Mouse (Mus musculus): ENCODE data around the gene Hyls1.

The Hyls1 gene

GRCm38 (mm10) chr9:35541024-35541423 is 29.2 kb downstream of the Hyls1 start:
- H3K9me3 ChIP-seq (ENCODE audit: low read length) = no peaks in the 10 kb centered on the region
- H3K36me3 ChIP-seq (ENCODE audit: insufficient read depth, low read length) = no peaks in the 10 kb centered on the region
- H3K4me1 ChIP-seq (replicated peaks; ENCODE audit: low read depth, low read length) = no peaks in the 10 kb centered on the region
- peaks cover 5% of the 10 kb centered on the region for H3K27me3 ChIP-seq (ENCODE audit: insufficient read depth, low read length)
- TF ChIP-seq CTCF (conservative IDR thresholded peaks at IDR 0.05; ENCODE audit: low read length) = no peak
- TF ChIP-seq NANOG (IDR thresholded peaks at IDR 0.05; ENCODE audit: borderline replicate concordance, low read length) = no peak
- no peak for TF ChIP-seq POU5F1 (IDR thresholded peaks at IDR 0.05; ENCODE audit: borderline replicate concordance, low read length)
- no peak overlapping the region for H3K4me3 ChIP-seq (replicated peaks; ENCODE audit: low read length)

DNA sequence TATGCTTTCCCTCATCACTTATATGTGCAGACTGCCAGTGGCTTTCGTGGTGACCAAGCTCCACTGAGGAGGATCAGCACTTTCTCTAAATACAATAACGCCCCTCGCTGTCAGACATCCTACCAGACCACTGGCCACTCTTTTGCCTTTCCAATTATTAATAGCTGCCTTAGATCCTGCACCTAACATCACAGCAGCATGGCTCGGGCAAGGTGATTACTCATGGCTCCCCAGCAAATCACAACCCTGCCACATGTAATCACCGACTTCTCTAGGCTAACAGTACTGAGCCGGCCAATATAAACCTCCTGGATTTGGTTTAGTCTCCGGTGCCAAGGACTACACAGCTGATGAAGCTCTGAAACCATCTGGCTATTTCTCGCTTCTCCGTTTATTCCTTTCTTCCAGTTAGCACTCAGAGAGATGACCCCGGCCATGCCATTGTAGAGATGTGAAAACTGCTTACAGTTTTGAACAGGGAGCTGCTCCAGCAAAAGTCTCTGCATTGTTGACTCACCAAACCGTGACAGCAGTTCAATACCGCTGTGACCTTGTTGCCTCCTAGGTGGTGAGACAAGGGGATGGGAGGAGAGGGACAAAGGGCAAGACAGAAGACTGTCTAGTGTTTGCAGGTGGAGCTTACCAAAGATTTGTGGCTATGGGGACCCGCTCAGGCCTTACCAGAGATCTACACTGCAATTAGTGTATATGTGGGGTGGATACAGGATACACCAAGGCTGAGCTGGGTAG is 31.0 kb downstream of the Hyls1 start:
- no peaks in the 10 kb centered on the region for H3K36me3 ChIP-seq (ENCODE audit: insufficient read depth, low read length)
- no peak for TF ChIP-seq NANOG (IDR thresholded peaks at IDR 0.05; ENCODE audit: borderline replicate concordance, low read length)
- H3K4me3 ChIP-seq (replicated peaks; ENCODE audit: low read length) = no peak overlapping the region
- H3K9me3 ChIP-seq (ENCODE audit: low read length) = no peaks in the 10 kb centered on the region
- H3K4me1 ChIP-seq (replicated peaks; ENCODE audit: low read depth, low read length) = 0 out of 2 replicates have a peak, but pooled peaks cover 2% of the 10 kb centered on the region
- H3K27me3 ChIP-seq (ENCODE audit: insufficient read depth, low read length) = peaks cover 5% of the 10 kb centered on the region

DNA sequence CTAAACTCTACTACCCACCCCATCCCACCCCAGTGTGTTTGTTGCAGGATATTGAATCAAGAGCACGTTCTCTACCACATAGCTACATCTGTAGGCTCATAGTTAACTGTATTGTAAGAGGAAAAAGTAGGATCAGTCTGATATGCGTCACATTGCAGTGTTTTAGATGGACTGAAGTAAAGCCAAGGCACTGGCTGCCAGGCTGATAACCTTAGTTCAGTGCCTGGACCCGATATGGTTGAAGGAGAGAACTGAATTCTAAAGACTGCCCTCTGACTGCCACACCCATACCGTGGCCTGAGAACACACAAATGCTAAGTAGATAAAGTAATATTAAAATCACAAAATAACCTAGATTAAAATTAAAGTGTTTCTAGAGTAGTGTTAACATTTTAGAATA is 34.3 kb downstream of the Hyls1 start:
- H3K36me3 ChIP-seq (ENCODE audit: insufficient read depth, low read length) = no peaks in the 10 kb centered on the region
- TF ChIP-seq CTCF (conservative IDR thresholded peaks at IDR 0.05; ENCODE audit: low read length) = no peak
- no peak for TF ChIP-seq NANOG (IDR thresholded peaks at IDR 0.05; ENCODE audit: borderline replicate concordance, low read length)
- TF ChIP-seq POU5F1 (IDR thresholded peaks at IDR 0.05; ENCODE audit: borderline replicate concordance, low read length) = no peak
- no peaks in the 10 kb centered on the region for H3K9me3 ChIP-seq (ENCODE audit: low read length)
- H3K4me3 ChIP-seq (replicated peaks; ENCODE audit: low read length) = no peak overlapping the region
- H3K27me3 ChIP-seq (ENCODE audit: insufficient read depth, low read length) = no peaks in the 10 kb centered on the region
- 0 out of 2 replicates have a peak, but pooled peaks cover 2% of the 10 kb centered on the region for H3K4me1 ChIP-seq (replicated peaks; ENCODE audit: low read depth, low read length)

- Histone ChIP-seq H3K4me3 (replicated peaks; ENCODE audit: low read length) (no peak overlapping the region), H3K27me3 (ENCODE audit: insufficient read depth, low read length) (no peaks in the 10 kb centered on the region), H3K4me1 (replicated peaks; ENCODE audit: low read depth, low read length) (0 out of 2 replicates have a peak, but pooled peaks cover 2% of the 10 kb centered on the region), H3K9me3 (ENCODE audit: low read length) (no peaks in the 10 kb centered on the region), H3K36me3 (ENCODE audit: insufficient read depth, low read length) (no peaks in the 10 kb centered on the region)
- peak; percentile 85 for TF ChIP-seq CTCF (conservative IDR thresholded peaks at IDR 0.05; ENCODE audit: low read length)
- no peak for TF ChIP-seq POU5F1 (IDR thresholded peaks at IDR 0.05; ENCODE audit: borderline replicate concordance, low read length)
Observed at GRCm38 (mm10) chr9:35535110-35535509, 35.1 kb downstream of the Hyls1 start.

- TF ChIP-seq POU5F1 (IDR thresholded peaks at IDR 0.05; ENCODE audit: borderline replicate concordance, low read length) (no peak), NANOG (IDR thresholded peaks at IDR 0.05; ENCODE audit: borderline replicate concordance, low read length) (no peak)
- no peaks in the 10 kb centered on the region for H3K27me3 ChIP-seq (ENCODE audit: insufficient read depth, low read length)
Observed at GRCm38 (mm10) chr9:35533266-35533665, 36.9 kb downstream of the Hyls1 start.

GRCm38 (mm10) chr9:35529796-35530195 is 40.4 kb downstream of the Hyls1 start:
- Histone ChIP-seq H3K4me3 (replicated peaks; ENCODE audit: low read length) (no peak overlapping the region), H3K9me3 (ENCODE audit: low read length) (no peaks in the 10 kb centered on the region), H3K4me1 (replicated peaks; ENCODE audit: low read depth, low read length) (no peaks in the 10 kb centered on the region), H3K36me3 (ENCODE audit: insufficient read depth, low read length) (no peaks in the 10 kb centered on the region), H3K27me3 (ENCODE audit: insufficient read depth, low read length) (no peaks in the 10 kb centered on the region)
- no peak for TF ChIP-seq CTCF (conservative IDR thresholded peaks at IDR 0.05; ENCODE audit: low read length)
- no peak for TF ChIP-seq POU5F1 (IDR thresholded peaks at IDR 0.05; ENCODE audit: borderline replicate concordance, low read length)
- TF ChIP-seq NANOG (IDR thresholded peaks at IDR 0.05; ENCODE audit: borderline replicate concordance, low read length) = no peak

More at GRCm38 (mm10) chr9:35533266-35533665, 36.9 kb downstream of the Hyls1 start:
- H3K4me3 ChIP-seq (replicated peaks; ENCODE audit: low read length) = no peak overlapping the region
- no peaks in the 10 kb centered on the region for H3K36me3 ChIP-seq (ENCODE audit: insufficient read depth, low read length)
- 0 out of 2 replicates have a peak, but pooled peaks cover 2% of the 10 kb centered on the region for H3K4me1 ChIP-seq (replicated peaks; ENCODE audit: low read depth, low read length)
- H3K9me3 ChIP-seq (ENCODE audit: low read length) = no peaks in the 10 kb centered on the region

DNA sequence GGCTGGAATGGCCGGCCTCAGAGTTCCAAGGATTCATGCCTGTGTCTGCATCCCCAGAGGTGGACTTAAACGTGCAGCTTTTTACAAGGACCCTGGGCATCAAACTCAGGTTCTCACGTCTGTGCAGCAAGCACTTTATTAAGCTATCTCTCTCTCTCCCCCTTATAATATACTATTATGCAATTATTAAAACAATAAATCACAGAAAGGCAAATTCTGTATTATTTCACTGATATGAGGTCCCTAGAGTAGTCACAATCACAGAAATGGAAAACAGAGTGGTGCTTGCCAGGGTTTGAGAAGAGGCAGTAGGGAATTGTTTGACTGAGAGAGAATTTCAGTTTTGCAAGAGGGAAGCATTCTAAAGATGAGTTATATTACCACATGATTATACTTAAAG is 41.1 kb downstream of the Hyls1 start:
- Histone ChIP-seq H3K4me3 (replicated peaks; ENCODE audit: low read length) (no peak overlapping the region), H3K36me3 (ENCODE audit: insufficient read depth, low read length) (no peaks in the 10 kb centered on the region), H3K9me3 (ENCODE audit: low read length) (no peaks in the 10 kb centered on the region), H3K27me3 (ENCODE audit: insufficient read depth, low read length) (no peaks in the 10 kb centered on the region), H3K4me1 (replicated peaks; ENCODE audit: low read depth, low read length) (peaks cover 2% of the 10 kb centered on the region; the same call in 1 of the 2 replicates)
- no peak for TF ChIP-seq CTCF (conservative IDR thresholded peaks at IDR 0.05; ENCODE audit: low read length)

- TF ChIP-seq POU5F1 (IDR thresholded peaks at IDR 0.05; ENCODE audit: borderline replicate concordance, low read length) (no peak), CTCF (conservative IDR thresholded peaks at IDR 0.05; ENCODE audit: low read length) (peak; percentile 48)
Observed at GRCm38 (mm10) chr9:35523941-35524411, 46.2 kb downstream of the Hyls1 start.

GRCm38 (mm10) chr9:35523541-35523940 is 46.7 kb downstream of the Hyls1 start:
- H3K4me3 ChIP-seq (replicated peaks; ENCODE audit: low read length) = 0 out of 2 replicates have a peak overlapping the region, but pooled peaks have one; percentile 7
- TF ChIP-seq POU5F1 (IDR thresholded peaks at IDR 0.05; ENCODE audit: borderline replicate concordance, low read length) (no peak), NANOG (IDR thresholded peaks at IDR 0.05; ENCODE audit: borderline replicate concordance, low read length) (no peak), CTCF (conservative IDR thresholded peaks at IDR 0.05; ENCODE audit: low read length) (no peak)
- peaks cover 4% of the 10 kb centered on the region; the same call in 1 of the 2 replicates for H3K27me3 ChIP-seq (ENCODE audit: insufficient read depth, low read length)
- no peaks in the 10 kb centered on the region for H3K9me3 ChIP-seq (ENCODE audit: low read length)
- H3K36me3 ChIP-seq (ENCODE audit: insufficient read depth, low read length) = no peaks in the 10 kb centered on the region
- peaks cover 13% of the 10 kb centered on the region for H3K4me1 ChIP-seq (replicated peaks; ENCODE audit: low read depth, low read length)

More at GRCm38 (mm10) chr9:35523941-35524411, 46.2 kb downstream of the Hyls1 start:
- Histone ChIP-seq H3K9me3 (ENCODE audit: low read length) (no peaks in the 10 kb centered on the region), H3K27me3 (ENCODE audit: insufficient read depth, low read length) (peaks cover 4% of the 10 kb centered on the region; the same call in 1 of the 2 replicates), H3K4me3 (replicated peaks; ENCODE audit: low read length) (peak overlapping the region; percentile 7; the same call in 1 of the 2 replicates), H3K36me3 (ENCODE audit: insufficient read depth, low read length) (no peaks in the 10 kb centered on the region), H3K4me1 (replicated peaks; ENCODE audit: low read depth, low read length) (peaks cover 13% of the 10 kb centered on the region)
